Mouse (Mus musculus) megakaryocyte, embryonic 14.5 days (primary cell): ENCODE measurements around the gene Tfcp2. TPM values are rescaled to one million over a fixed set of nuclear protein-coding genes. Genes with fewer than 3 reads are reported as not detected.

Experiments
- H3K27me3 ChIP-seq: replicated peaks from 2 replicates; pipeline ENCODE3; 2012; ENCODE audit warnings: inconsistent platforms
- H3K36me3 ChIP-seq: replicated peaks from 2 replicates; pipeline ENCODE3; 2012; ENCODE audit warnings: low read length, inconsistent platforms, mixed read lengths
- H3K4me1 ChIP-seq: 2 replicates; pipeline ENCODE4 v1.6.1; 2012; ENCODE audit warnings: inconsistent platforms
- H3K4me3 ChIP-seq: replicated peaks from 2 replicates; pipeline ENCODE3; 2012; ENCODE audit warnings: moderate library complexity, mild to moderate bottlenecking, inconsistent platforms
- H3K9me3 ChIP-seq: 2 replicates; pipeline ENCODE4 v1.6.1; 2012; ENCODE audit warnings: inconsistent platforms
- FLI1 ChIP-seq: IDR thresholded peaks from 2 replicates; pipeline ENCODE4 v1.6.1; 2012; ENCODE audit warnings: low read length, inconsistent platforms, mixed read lengths
- GATA1 ChIP-seq: IDR thresholded peaks from 3 replicates; pipeline ENCODE4 v1.6.1; 2012; ENCODE audit warnings: mixed read lengths, low read length, inconsistent platforms, borderline replicate concordance
- polyA plus RNA-seq: library from polyadenylated mRNA; stranded (reverse); fragments of >175 nt; gene quantifications from 2 replicates; pipeline ENCODE4 v1.2.3, GENCODE M21; 2012; ENCODE audit warnings: low replicate concordance; ENCODE audit not compliant: insufficient read depth

Gene Tfcp2
- polyA plus RNA-seq, 1 experiment = 3.0 TPM

GRCm38 (mm10) chr15:100452486-100452885, 99.3 kb downstream of the Tfcp2 start:
- Histone ChIP-seq H3K4me1 (peaks cover 18% of the 10 kb centered on the region), H3K36me3 (no peaks in the 10 kb centered on the region), H3K27me3 (peaks cover 7% of the 10 kb centered on the region), H3K4me3 (no peak overlapping the region), H3K9me3 (no peaks in the 10 kb centered on the region)
- TF ChIP-seq FLI1 (no peak), GATA1 (no peak)

DNA sequence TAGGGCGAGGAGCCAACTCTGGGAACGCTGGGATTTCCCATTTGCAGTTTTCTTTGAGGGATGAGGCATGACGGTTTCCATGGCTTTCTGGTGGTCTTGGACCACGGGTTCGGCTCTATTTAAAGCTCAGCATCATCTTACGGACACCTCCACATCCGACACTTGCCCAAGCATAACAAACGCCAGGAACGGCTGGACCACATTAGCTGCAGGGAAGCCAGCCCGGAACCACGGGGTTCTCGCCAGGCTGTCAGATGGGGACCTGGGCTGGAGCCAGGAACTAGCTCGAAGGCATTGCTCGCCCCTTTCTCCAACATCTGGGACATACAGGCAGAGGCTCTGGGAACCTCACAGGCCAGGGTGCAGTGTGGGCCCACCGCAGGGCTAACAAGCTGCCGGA, 100.6 kb downstream of the Tfcp2 start:
- H3K4me3 ChIP-seq = no peak overlapping the region
- no peaks in the 10 kb centered on the region for H3K9me3 ChIP-seq
- TF ChIP-seq FLI1 (no peak), GATA1 (no peak)
- no peaks in the 10 kb centered on the region for H3K36me3 ChIP-seq
- peaks cover 6% of the 10 kb centered on the region for H3K27me3 ChIP-seq
- H3K4me1 ChIP-seq = peaks cover 19% of the 10 kb centered on the region

GRCm38 (mm10) chr15:100449495-100449894, 102.3 kb downstream of the Tfcp2 start:
- no peak for TF ChIP-seq GATA1
- no peak for TF ChIP-seq FLI1
- Histone ChIP-seq H3K9me3 (no peaks in the 10 kb centered on the region), H3K36me3 (no peaks in the 10 kb centered on the region), H3K4me1 (peaks cover 19% of the 10 kb centered on the region), H3K27me3 (peaks cover 6% of the 10 kb centered on the region), H3K4me3 (no peak overlapping the region)

GRCm38 (mm10) chr15:100448572-100448971, 103.2 kb downstream of the Tfcp2 start:
- Histone ChIP-seq H3K9me3 (no peaks in the 10 kb centered on the region), H3K27me3 (peaks cover 6% of the 10 kb centered on the region), H3K4me3 (no peak overlapping the region), H3K4me1 (peaks cover 28% of the 10 kb centered on the region), H3K36me3 (no peaks in the 10 kb centered on the region)
- TF ChIP-seq FLI1 (no peak), GATA1 (no peak)

Other genes starting within 250 kb of the Tfcp2 start
- gene Mettl7a1, start 247.9 kb downstream of the Tfcp2 start, polyA plus RNA-seq = 1.7 and 9.2 TPM in 2 replicates
- gene Mettl7a3, start 217.1 kb downstream of the Tfcp2 start, polyA plus RNA-seq = not detected in 2 replicates
- gene Methig1, start 198.9 kb downstream of the Tfcp2 start, polyA plus RNA-seq = not detected in 2 replicates
- not detected in 2 replicates for gene Mettl7a2, start 198.8 kb downstream of the Tfcp2 start, polyA plus RNA-seq
- gene Higd1c, start 187.5 kb downstream of the Tfcp2 start, polyA plus RNA-seq = not detected in 2 replicates
- gene Gm5475, start 129.9 kb downstream of the Tfcp2 start, polyA plus RNA-seq = not detected in 2 replicates
- 0.62 TPM in 1 of 2 replicates, not detected in the other for gene Slc11a2, start 126.9 kb downstream of the Tfcp2 start, polyA plus RNA-seq
- gene Letmd1, start 83.0 kb downstream of the Tfcp2 start, polyA plus RNA-seq = 21.1 and 42.7 TPM in 2 replicates
- gene Csrnp2, start 56.5 kb downstream of the Tfcp2 start, polyA plus RNA-seq = 0.46 TPM in 1 of 2 replicates, not detected in the other
- gene Pou6f1, start 48.0 kb upstream of the Tfcp2 start, polyA plus RNA-seq = 1.6 and 2.9 TPM in 2 replicates
- gene Dazap2, start 63.3 kb upstream of the Tfcp2 start, polyA plus RNA-seq = 28.5 and 32.0 TPM in 2 replicates
- 57.2 and 75.5 TPM in 2 replicates for gene Smagp, start 84.9 kb upstream of the Tfcp2 start, polyA plus RNA-seq
- 2,082 and 2,619 TPM in 2 replicates for gene Bin2, start 117.5 kb upstream of the Tfcp2 start, polyA plus RNA-seq
- 12.5 and 23.0 TPM in 2 replicates for gene Cela1, start 135.9 kb upstream of the Tfcp2 start, polyA plus RNA-seq
- gene Galnt6, start 177.4 kb upstream of the Tfcp2 start, polyA plus RNA-seq = 2.3 TPM in 1 of 2 replicates, not detected in the other
- 0.02 TPM in 1 of 2 replicates, not detected in the other for gene Slc4a8, start 209.7 kb upstream of the Tfcp2 start, polyA plus RNA-seq